Mouse (Mus musculus) lung, postnatal 0 days (tissue): ENCODE measurements around the gene Rxfp4. TPM values are rescaled to one million over a fixed set of nuclear protein-coding genes. Genes with fewer than 3 reads are reported as not detected.
"Not testable (repeated sequence)": the region's sequence is repeated elsewhere in the genome, so short reads cannot be mapped to it uniquely, and the experiment has no call there.

Experiments
- ATAC-seq: fragments of 200-750 bp; cut with Nextera tagmentation; 2 replicates; pipeline ENCODE4 v1.8.0; 2017; ENCODE audit warnings: moderate library complexity
- DNase-seq: peaks from one replicate; pipeline ENCODE4 v3.0.0-alpha.2; 2016; ENCODE audit warnings: low spot score
- H3K27ac ChIP-seq: fragments of 300-500 bp; sonication (generic); 2 replicates; pipeline ENCODE4 v1.5.1; 2014; ENCODE audit warnings: antibody characterized with exemption, mild to moderate bottlenecking, low read length, mixed read lengths
- H3K27me3 ChIP-seq: fragments of 300-500 bp; sonication (generic); replicated peaks from 2 replicates; pipeline ENCODE4 v1.6.1; 2014; ENCODE audit warnings: low read length, mixed read lengths; ENCODE audit not compliant: insufficient read depth
- H3K36me3 ChIP-seq: fragments of 300-500 bp; sonication (generic); 2 replicates; pipeline ENCODE4 v1.6.1; 2014; ENCODE audit warnings: low read length, mixed read lengths; ENCODE audit not compliant: insufficient read depth
- H3K4me1 ChIP-seq: fragments of 300-500 bp; sonication (generic); 2 replicates; pipeline ENCODE4 v1.6.1; 2014; ENCODE audit warnings: antibody characterized with exemption, low read depth, low read length, mixed read lengths; ENCODE audit not compliant: insufficient read depth
- H3K4me2 ChIP-seq: fragments of 300-500 bp; sonication (generic); replicated peaks from 2 replicates; pipeline ENCODE4 v1.6.1; 2014; ENCODE audit warnings: low read depth, mild to moderate bottlenecking, low read length, moderate library complexity, mixed read lengths
- H3K4me3 ChIP-seq: fragments of 300-500 bp; sonication (generic); 2 replicates; pipeline ENCODE4 v1.5.1; 2014; ENCODE audit warnings: low read depth, low read length
- H3K9ac ChIP-seq: fragments of 300-500 bp; sonication (generic); replicated peaks from 2 replicates; pipeline ENCODE4 v1.6.1; 2014; ENCODE audit warnings: low read depth, mild to moderate bottlenecking
- H3K9me3 ChIP-seq: fragments of 300-500 bp; sonication (generic); 2 replicates; pipeline ENCODE4 v1.6.1; 2016; ENCODE audit warnings: low read length, mixed read lengths
- CTCF ChIP-seq: IDR thresholded peaks from 2 replicates; pipeline ENCODE4 v1.5.1; 2016; ENCODE audit warnings: antibody characterized with exemption, mild to moderate bottlenecking
- EP300 ChIP-seq: IDR thresholded peaks from 2 replicates; pipeline ENCODE4 v1.6.1; 2016; ENCODE audit warnings: antibody characterized with exemption, mild to moderate bottlenecking, control low read depth
- WGBS: fragments of 180-500 bp; shearing (Covaris S2); extraction: QIAGEN DNeasy Blood & Tissue Kit; methylation state at CpG from one replicate; pipeline ENCODE4 v1.1.7; 2014; 5-methylcytosine and 5-hydroxymethylcytosine counted together
- polyA plus RNA-seq: library from polyadenylated mRNA; unstranded; fragments of >200 nt; fragmentation: Nextera tagmentation; extraction: Ambion mirVana; gene quantifications from 2 replicates; pipeline ENCODE4 v1.2.1, GENCODE M21; 2015

Rxfp4 gene
- polyA plus RNA-seq, 1 experiment from 2014 or later = 0.92 TPM

GRCm38 (mm10) chr3:88615117-88615516 lies 37.8 kb downstream of the Rxfp4 start:
- peak; percentile 84 for DNase-seq
- H3K9ac ChIP-seq = no peak overlapping the region
- ATAC-seq = peak; percentile 81
- peaks cover 9% of the 10 kb centered on the region for H3K4me1 ChIP-seq
- H3K36me3 ChIP-seq = no peaks in the 10 kb centered on the region; the same call in 1 of the 2 replicates
- no peaks in the 10 kb centered on the region for H3K27me3 ChIP-seq
- H3K9me3 ChIP-seq = no peaks in the 10 kb centered on the region
- H3K27ac ChIP-seq = peak overlapping the region; percentile 57; the same call in 1 of the 2 replicates
- no peak overlapping the region for H3K4me2 ChIP-seq
- H3K4me3 ChIP-seq = no peak overlapping the region
- no peak for TF ChIP-seq EP300
- TF ChIP-seq CTCF = no peak
- 60% methylated on average over 5 of the region's 5 CpGs for WGBS

GRCm38 (mm10) chr3:88614418-88614817 lies 38.5 kb downstream of the Rxfp4 start:
- DNase-seq (no peak), ATAC-seq (no peak)
- WGBS = 69% methylated on average over 8 of the region's 8 CpGs
- no peak overlapping the region for H3K27ac ChIP-seq
- no peak overlapping the region for H3K9ac ChIP-seq
- TF ChIP-seq CTCF (no peak), EP300 (no peak)
- H3K4me2 ChIP-seq = no peak overlapping the region
- H3K4me3 ChIP-seq = no peak overlapping the region
- H3K4me1 ChIP-seq = peaks cover 9% of the 10 kb centered on the region
- H3K36me3 ChIP-seq = no peaks in the 10 kb centered on the region; the same call in 1 of the 2 replicates
- no peaks in the 10 kb centered on the region for H3K27me3 ChIP-seq
- no peaks in the 10 kb centered on the region for H3K9me3 ChIP-seq

- Histone ChIP-seq H3K4me3 (no peak overlapping the region), H3K36me3 (no peaks in the 10 kb centered on the region; the same call in 1 of the 2 replicates), H3K27ac (no peak overlapping the region), H3K9me3 (no peaks in the 10 kb centered on the region), H3K9ac (no peak overlapping the region), H3K27me3 (no peaks in the 10 kb centered on the region), H3K4me1 (no peaks in the 10 kb centered on the region; the same call in none of the 2 replicates), H3K4me2 (no peak overlapping the region)
- ATAC-seq = no peak
- 60% methylated on average over 4 of the region's 4 CpGs for WGBS
- TF ChIP-seq EP300 (no peak), CTCF (no peak)
- DNase-seq = no peak
Observed at GRCm38 (mm10) chr3:88609066-88609465, 43.9 kb downstream of the Rxfp4 start.

GRCm38 (mm10) chr3:88607758-88608138 lies 45.2 kb downstream of the Rxfp4 start:
- Histone ChIP-seq H3K9me3 (no peaks in the 10 kb centered on the region), H3K27ac (peak overlapping the region; percentile 32; the same call in 1 of the 2 replicates), H3K36me3 (no peaks in the 10 kb centered on the region), H3K4me3 (peak overlapping the region; percentile 22), H3K4me1 (no peaks in the 10 kb centered on the region; the same call in none of the 2 replicates), H3K9ac (peak overlapping the region; percentile 23; the same call in 1 of the 2 replicates), H3K27me3 (no peaks in the 10 kb centered on the region), H3K4me2 (peak overlapping the region; percentile 40)
- 37% methylated on average over 10 of the region's 10 CpGs for WGBS
- DNase-seq (no peak), ATAC-seq (peak; percentile 6; the same call in 1 of the 2 replicates)
- TF ChIP-seq CTCF (no peak), EP300 (no peak)

- Histone ChIP-seq H3K27me3 (no peaks in the 10 kb centered on the region), H3K27ac (peak overlapping the region; percentile 32; the same call in 1 of the 2 replicates), H3K4me2 (peak overlapping the region; percentile 40), H3K9ac (peak overlapping the region; percentile 23; the same call in 1 of the 2 replicates), H3K4me3 (peak overlapping the region; percentile 22; the same call in 1 of the 2 replicates), H3K36me3 (no peaks in the 10 kb centered on the region), H3K4me1 (no peaks in the 10 kb centered on the region; the same call in none of the 2 replicates), H3K9me3 (no peaks in the 10 kb centered on the region)
- under 1% methylated on average over 19 of the region's 20 CpGs for WGBS
- TF ChIP-seq CTCF (peak; percentile 99), EP300 (no peak)
- DNase-seq = peak; percentile 90
- ATAC-seq = peak; percentile 81
Observed at GRCm38 (mm10) chr3:88607065-88607757, 45.7 kb downstream of the Rxfp4 start.

GRCm38 (mm10) chr3:88605666-88606065 lies 47.3 kb downstream of the Rxfp4 start, which contains the start of gene Arhgef2:
Gene Arhgef2 (plus strand): TSS chr3:88605966.
- H3K27ac ChIP-seq, ATAC-seq, H3K27me3 ChIP-seq, H3K9me3 ChIP-seq, H3K4me2 ChIP-seq, H3K36me3 ChIP-seq, H3K9ac ChIP-seq, DNase-seq, H3K4me1 ChIP-seq, H3K4me3 ChIP-seq: not testable (repeated sequence)
- 96% methylated on average over 2 of the region's 2 CpGs for WGBS
